Mouse (Mus musculus): ENCODE measurements at regions not wholly inside any gene's neighbourhood (a gene's known extent, or its start where the extent isn't known, plus 50 kb on each side); places are given as distances from the start of the nearest gene placed in this dataset.

GRCm38 (mm10) chr3:61740088-61740487 lies 374.3 kb upstream of the B430305J03Rik start:
- no peak for ATAC-seq (replicated peaks; ENCODE audit: poor library complexity)

GRCm38 (mm10) chr3:61738528-61738927 lies 372.8 kb upstream of the B430305J03Rik start:
- ATAC-seq (replicated peaks; ENCODE audit: poor library complexity) = no peak

GRCm38 (mm10) chr3:61716785-61717184 lies 351.0 kb upstream of the B430305J03Rik start:
- ATAC-seq (replicated peaks; ENCODE audit: poor library complexity) = no peak

GRCm38 (mm10) chr3:61687933-61688705 lies 322.4 kb upstream of the B430305J03Rik start:
- ATAC-seq (replicated peaks; ENCODE audit: poor library complexity) = 0 out of 2 replicates have a peak, but pooled peaks have one; percentile 44

DNA sequence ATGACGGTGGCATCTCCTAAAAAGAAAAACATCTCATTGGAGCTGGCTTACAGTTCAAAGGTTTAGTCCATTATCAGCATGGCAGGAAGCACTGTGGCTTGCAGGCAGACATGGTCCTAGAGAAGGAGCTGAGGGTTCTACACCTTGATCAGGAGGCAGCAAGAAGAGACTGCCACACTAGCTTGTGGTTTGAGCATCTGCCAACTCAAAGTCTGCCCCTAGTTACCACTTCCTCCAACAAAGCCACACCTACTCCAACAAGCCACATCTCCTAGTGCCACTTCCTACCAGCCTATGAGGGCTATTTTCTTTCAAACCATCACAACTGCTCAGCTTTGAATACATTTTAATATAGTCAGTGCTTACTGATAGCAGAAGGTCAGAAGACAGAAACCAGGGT lies 305.1 kb upstream of the B430305J03Rik start:
- ATAC-seq (replicated peaks; ENCODE audit: poor library complexity) = peak; percentile 90

GRCm38 (mm10) chr3:61656143-61656542 lies 290.4 kb upstream of the B430305J03Rik start:
- no peak for ATAC-seq (replicated peaks; ENCODE audit: poor library complexity)

GRCm38 (mm10) chr3:61628535-61628934 lies 262.8 kb upstream of the B430305J03Rik start:
- no peak for ATAC-seq (replicated peaks; ENCODE audit: poor library complexity)

GRCm38 (mm10) chr3:61628099-61628498 lies 262.3 kb upstream of the B430305J03Rik start:
- no peak for ATAC-seq (replicated peaks; ENCODE audit: poor library complexity)

GRCm38 (mm10) chr3:61623954-61624487 lies 258.3 kb upstream of the B430305J03Rik start:
- ATAC-seq (replicated peaks; ENCODE audit: poor library complexity) = no peak

DNA sequence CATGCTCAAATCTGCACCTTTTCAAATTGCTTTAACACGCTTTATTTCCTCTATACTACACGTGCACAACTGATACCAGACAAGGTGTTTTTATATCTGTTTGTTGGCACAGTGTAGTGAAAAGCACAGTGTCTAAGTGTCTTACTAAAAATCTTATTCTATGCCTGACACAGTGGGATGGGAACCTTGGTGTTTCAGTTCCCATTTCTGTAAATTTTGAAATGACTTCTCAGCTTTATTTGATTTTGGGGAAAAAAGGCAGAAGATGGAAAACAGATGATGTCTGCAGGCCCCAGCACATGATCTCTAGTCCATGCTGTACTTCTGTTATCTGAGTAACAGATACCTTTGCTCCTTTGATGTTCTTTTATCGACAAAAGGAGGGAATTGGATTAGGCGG lies 239.7 kb upstream of the B430305J03Rik start:
- peak; percentile 50 for ATAC-seq (replicated peaks; ENCODE audit: poor library complexity)

- no peak for ATAC-seq (replicated peaks; ENCODE audit: poor library complexity)
These were observed 237.1 kb upstream of the B430305J03Rik start for GRCm38 (mm10) chr3:61602891-61603290.

- peak; percentile 79 for ATAC-seq (replicated peaks; ENCODE audit: poor library complexity)
These were observed 229.8 kb upstream of the B430305J03Rik start for GRCm38 (mm10) chr3:61595574-61595973.

- ATAC-seq (replicated peaks; ENCODE audit: poor library complexity) = peak; percentile 96
These were observed 226.6 kb upstream of the B430305J03Rik start for GRCm38 (mm10) chr3:61592342-61592741.

GRCm38 (mm10) chr3:61583669-61584068 lies 217.9 kb upstream of the B430305J03Rik start:
- ATAC-seq (replicated peaks; ENCODE audit: poor library complexity) = no peak

DNA sequence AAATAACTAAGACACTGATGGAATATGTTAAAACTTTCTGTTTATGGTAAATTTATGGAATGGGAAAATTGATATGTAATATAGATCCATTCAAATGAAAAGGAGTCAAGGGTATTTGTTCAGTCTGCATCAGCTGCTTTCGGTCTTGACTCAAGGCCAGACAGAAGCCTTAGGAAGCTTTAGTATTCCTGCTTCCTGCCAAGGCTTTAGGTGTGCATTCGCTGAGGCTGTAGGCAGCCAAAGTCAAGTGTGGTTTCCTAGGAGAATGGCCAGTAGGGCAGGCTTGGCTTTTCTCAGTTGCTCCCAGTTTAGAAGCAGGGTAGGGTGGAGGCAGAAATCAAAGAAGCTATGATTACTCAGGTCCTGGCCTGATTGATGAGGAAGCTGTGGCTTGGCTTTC lies 217.2 kb upstream of the B430305J03Rik start:
- ATAC-seq (replicated peaks; ENCODE audit: poor library complexity) = no peak

- ATAC-seq (replicated peaks; ENCODE audit: poor library complexity) = no peak
These were observed 214.5 kb upstream of the B430305J03Rik start for GRCm38 (mm10) chr3:61580252-61580651.

DNA sequence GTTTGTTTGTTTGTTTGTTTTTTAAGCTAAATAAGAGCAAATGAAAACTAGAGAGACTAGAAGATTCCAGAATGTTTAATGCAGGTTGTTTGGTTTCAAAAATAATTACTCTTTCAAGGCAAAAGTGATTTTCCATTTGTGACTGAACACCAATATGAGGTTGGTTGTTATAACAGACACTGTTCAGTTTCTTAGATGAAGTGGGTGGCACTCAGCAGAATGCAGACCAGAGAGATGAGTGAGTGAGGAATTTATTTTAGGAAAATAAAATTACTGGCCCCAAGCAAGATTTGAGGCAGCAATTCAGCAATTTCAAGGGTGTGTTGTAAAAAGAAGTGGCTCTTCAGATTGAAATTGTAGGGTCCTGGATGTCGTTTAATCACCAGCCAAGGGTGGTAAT lies 171.4 kb upstream of the B430305J03Rik start:
- ATAC-seq (replicated peaks; ENCODE audit: poor library complexity) = no peak

DNA sequence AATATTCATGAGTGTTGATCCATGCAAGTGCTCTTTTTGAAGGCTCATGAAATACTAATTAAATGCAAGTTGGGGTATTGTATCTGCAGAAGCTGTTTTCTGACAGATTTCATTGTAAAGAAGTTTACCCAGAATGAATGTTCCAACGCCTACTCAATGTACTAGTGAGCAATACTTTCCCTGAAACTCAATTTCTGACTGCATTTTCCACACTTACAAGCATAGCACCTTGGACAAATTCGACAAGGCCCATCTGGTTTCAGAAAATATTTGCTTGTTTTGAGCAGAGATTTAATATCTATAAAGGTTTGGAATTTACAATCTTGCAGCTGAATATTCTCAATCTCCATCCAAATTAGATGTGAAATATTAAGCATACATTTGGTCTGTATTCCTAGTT lies 170.0 kb upstream of the B430305J03Rik start:
- ATAC-seq (replicated peaks; ENCODE audit: poor library complexity) = no peak

GRCm38 (mm10) chr3:61503178-61503577 lies 137.4 kb upstream of the B430305J03Rik start:
- ATAC-seq (replicated peaks; ENCODE audit: poor library complexity) = no peak

GRCm38 (mm10) chr3:61494835-61495234 lies 129.1 kb upstream of the B430305J03Rik start:
- ATAC-seq (replicated peaks; ENCODE audit: poor library complexity) = peak; percentile 81

DNA sequence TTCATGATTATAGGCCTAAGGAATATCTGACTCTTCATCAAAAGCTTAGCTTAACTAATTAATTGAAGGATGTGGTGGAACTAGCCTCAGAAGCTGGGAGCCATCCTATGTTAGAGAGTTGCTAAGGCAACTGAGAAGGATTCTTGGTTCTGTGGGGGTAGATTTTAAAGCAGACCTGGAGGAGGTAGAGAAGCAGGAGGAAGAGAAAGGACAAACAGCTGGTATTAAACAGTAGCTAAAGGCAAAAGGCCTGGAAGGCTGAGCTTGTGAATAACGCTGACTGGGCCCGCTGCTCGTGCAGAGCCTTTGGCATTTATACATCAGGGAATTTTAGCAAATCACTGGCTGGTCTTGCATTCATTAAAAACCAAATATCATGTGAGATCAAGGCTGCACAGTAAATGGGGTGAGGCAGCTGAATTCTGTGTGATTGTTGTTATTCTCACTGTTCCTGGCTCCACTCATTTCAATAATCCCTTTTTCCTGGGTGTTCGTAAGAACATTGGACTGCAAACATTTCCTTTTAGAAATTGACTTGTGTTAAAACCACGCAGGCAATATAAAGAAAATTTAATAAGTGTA lies 121.1 kb upstream of the B430305J03Rik start:
- no peak for ATAC-seq (replicated peaks; ENCODE audit: poor library complexity)

GRCm38 (mm10) chr3:61478861-61479584 lies 113.3 kb upstream of the B430305J03Rik start:
- no peak for ATAC-seq (replicated peaks; ENCODE audit: poor library complexity)

All from megakaryocyte progenitor cell, adult 5-6 weeks (primary cell).